Mouse (Mus musculus): ENCODE measurements around the gene Sh2b2. TPM values are rescaled to one million over a fixed set of nuclear protein-coding genes. Genes with fewer than 3 reads are reported as not detected.
A peak's percentile ranks its signal among the peaks of the same experiment; 100 is the strongest.

Gene Sh2b2
- polyA plus RNA-seq, 1 experiment = 1.3 TPM

DNA sequence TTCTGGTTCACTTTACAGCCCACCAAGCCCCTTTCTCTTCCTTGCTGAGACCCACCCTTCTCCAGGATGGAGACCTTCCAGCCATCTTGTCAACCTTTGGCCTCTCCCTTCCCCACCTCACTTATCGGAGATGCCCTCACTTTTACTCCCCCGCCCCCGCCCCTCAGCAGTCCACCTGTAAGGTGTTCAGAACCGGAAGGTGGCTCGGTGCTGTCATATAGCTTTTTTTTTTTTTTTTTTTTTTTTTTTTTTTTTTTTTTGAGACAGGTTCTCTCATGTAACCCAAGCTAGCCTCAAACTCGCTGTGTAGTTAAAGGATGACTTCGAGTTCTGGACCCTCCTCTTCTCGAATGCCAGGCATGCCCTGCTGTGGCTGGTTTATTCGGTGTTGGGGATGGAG lies 73.4 kb downstream of the Sh2b2 start:
- H3K4me1 ChIP-seq (ENCODE audit: control insufficient read depth, insufficient read depth, low read length) = peaks cover 6% of the 10 kb centered on the region
- no peak overlapping the region for H3K27ac ChIP-seq (ENCODE audit: insufficient read depth, low read length)
- no peak for TF ChIP-seq CTCF (IDR thresholded peaks at IDR 0.05; ENCODE audit: borderline replicate concordance, insufficient read depth, low read length)
- TF ChIP-seq POLR2A (IDR thresholded peaks at IDR 0.05; ENCODE audit: low read depth, low read length) = no peak

DNA sequence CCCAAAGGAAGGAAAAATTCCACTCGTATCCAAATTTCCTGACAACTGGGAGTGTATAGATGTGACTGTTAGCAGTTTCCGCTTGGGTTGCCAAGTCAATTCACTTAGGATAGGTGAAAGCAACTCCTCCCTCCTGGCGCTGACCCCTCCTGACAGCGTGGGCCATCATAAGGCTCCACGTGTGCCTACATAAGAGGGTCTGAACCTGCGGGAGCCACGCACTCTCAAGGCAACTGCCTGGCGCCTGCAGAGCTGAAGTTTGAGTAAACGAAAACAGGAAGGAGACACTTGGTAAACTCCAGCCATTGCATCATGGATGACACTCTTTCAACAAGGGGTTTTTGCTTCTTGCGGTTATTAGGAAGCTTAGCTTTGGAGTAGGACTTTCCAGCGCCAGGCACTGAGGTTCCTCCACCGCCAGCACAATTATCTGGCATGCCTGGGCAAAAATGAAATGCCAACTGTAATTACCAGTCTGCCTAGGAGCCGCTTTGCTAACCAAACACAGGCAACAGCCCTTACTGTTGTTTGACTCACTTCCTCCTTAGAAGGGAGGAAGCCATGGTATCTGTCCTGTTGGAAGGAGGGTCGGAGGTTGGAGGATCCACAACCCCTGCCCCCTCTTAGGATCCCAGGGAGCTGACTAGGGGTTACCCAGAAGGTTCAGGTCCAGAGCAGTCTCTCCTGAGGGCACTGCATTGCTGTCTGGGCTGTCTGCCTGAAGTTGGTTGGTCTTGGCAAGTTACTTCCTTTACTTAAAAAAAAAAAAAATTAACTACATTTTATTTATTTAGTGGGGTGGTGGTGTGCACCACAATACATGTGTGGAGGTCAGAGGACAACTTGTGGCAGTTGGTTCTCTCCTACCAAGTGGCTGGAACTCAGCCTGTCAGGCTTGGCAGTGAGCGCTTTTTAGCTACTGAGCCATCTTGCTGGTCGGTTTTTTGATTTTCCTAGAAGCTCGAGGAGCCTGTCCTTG lies 74.7 kb downstream of the Sh2b2 start:
- H3K4me1 ChIP-seq (ENCODE audit: control insufficient read depth, insufficient read depth, low read length) = peaks cover 6% of the 10 kb centered on the region
- no peak for TF ChIP-seq CTCF (IDR thresholded peaks at IDR 0.05; ENCODE audit: borderline replicate concordance, insufficient read depth, low read length)
- peak; percentile 43; the same call in 1 of the 2 replicates for TF ChIP-seq POLR2A (IDR thresholded peaks at IDR 0.05; ENCODE audit: low read depth, low read length)
- H3K27ac ChIP-seq (ENCODE audit: insufficient read depth, low read length) = peak overlapping the region; percentile 84
- H3K4me3 ChIP-seq (ENCODE audit: insufficient read depth, low read length) = peak overlapping the region; percentile 70

More for the DNA sequence above, 73.4 kb downstream of the Sh2b2 start:
- H3K4me3 ChIP-seq (ENCODE audit: insufficient read depth, low read length) = no peak overlapping the region

DNA sequence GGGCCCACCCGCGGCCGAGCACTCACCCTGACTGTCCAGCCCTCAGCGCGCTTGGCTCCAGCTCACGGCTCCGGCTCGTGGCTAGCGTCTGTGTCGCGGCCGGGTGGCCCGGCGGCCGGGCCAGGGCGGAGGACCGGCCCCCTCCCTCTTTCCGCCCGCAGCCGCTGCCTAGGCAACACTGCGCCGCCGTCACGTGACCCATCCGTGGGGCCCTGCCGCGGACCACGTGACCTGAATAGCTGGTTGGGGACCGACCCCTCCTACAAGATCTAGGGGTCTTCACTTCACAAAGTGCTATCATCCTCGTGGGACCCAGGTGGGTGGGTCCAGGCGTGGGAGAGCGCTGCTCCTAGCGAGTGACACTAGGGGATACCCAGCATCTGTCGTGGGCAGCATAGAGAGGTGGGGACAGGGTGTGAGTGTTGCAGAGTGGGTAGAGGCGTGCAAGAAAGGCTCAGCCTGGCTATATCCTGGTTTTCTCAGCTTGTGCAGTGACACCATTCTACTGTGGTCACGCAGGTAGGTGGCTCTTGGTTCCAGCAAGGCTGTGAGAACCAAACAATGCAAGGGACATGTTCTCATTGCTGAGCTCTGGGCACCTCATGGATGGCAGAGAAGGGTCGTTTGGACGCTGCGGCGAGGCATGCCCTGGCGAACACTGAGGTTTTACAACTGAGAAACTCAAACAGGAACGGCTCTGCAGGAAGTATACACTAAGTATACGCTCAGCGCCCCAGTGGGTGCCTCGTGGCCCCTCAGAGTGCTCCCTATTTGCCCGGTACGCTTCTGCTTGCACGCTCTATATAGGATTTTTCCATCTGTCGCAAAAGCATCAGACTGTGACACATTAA lies 75.6 kb downstream of the Sh2b2 start, which contains the start of gene Orai2:
Gene Orai2, minus strand, starts transcription at position 202 of the 851 bp plus-strand sequence.
- Histone ChIP-seq H3K4me1 (ENCODE audit: control insufficient read depth, insufficient read depth, low read length) (peaks cover 6% of the 10 kb centered on the region), H3K27ac (ENCODE audit: insufficient read depth, low read length) (peak within 1 kb of the TSS; percentile 84), H3K4me3 (ENCODE audit: insufficient read depth, low read length) (peak within 1 kb of the TSS; percentile 70)
- TF ChIP-seq POLR2A (IDR thresholded peaks at IDR 0.05; ENCODE audit: low read depth, low read length) (peak; percentile 56), CTCF (IDR thresholded peaks at IDR 0.05; ENCODE audit: borderline replicate concordance, insufficient read depth, low read length) (no peak)

DNA sequence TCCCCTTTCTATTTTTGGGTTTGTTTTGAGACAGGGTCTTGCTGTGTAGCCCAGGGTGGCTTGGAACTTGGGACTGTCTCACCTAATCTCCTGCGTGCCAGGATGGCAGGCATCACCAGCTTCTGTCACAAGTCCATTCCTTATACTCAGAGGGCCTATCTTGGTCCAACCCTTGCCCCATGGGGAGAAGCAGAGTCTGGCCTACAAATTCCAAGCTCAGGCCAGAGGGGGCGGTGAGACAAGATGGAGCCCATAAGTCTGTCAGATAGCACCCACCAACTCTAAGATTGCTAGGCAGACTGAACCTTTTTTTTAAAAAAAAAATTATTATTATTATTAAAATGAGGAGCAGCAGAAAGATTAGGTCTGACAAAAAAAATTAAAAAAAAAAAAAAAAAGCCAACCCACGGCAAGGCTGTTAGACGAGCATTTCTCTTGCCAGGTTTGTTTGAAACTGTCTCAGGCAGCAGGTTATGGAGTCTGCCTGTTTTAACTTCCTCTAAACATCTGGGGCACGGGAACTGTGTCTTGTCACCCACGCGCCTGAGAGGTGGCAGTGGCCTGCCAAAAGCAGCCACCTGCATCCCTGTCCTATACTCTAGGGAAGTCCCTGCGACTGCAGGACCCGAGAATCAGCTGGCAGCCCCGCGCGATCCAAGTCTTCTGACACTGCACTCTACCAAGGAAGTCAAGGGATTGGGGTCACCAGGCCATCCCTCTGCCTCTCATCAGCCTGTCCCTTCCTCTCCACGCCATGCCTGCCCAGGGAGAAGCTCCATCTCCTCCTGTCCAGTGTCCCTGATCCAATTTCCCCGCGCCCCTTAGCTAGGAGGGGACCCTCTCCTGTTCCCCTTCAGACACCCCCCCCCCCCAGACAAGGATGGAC lies 76.5 kb downstream of the Sh2b2 start:
- no peak for TF ChIP-seq CTCF (IDR thresholded peaks at IDR 0.05; ENCODE audit: borderline replicate concordance, insufficient read depth, low read length)
- no peak for TF ChIP-seq POLR2A (IDR thresholded peaks at IDR 0.05; ENCODE audit: low read depth, low read length)
- Histone ChIP-seq H3K4me1 (ENCODE audit: control insufficient read depth, insufficient read depth, low read length) (peaks cover 6% of the 10 kb centered on the region), H3K27ac (ENCODE audit: insufficient read depth, low read length) (no peak overlapping the region)

More for the DNA sequence above, 76.5 kb downstream of the Sh2b2 start:
- peak overlapping the region; percentile 70 for H3K4me3 ChIP-seq (ENCODE audit: insufficient read depth, low read length)

Other genes with a start within 250 kb of the Sh2b2 start
- 0.23 and 1.0 TPM in 2 replicates for gene Upk3b, start 208.1 kb downstream of the Sh2b2 start, polyA plus RNA-seq (2011; ENCODE audit: insufficient read length, low read depth, missing spikeins)
- gene Upk3bl, start 192.1 kb downstream of the Sh2b2 start, polyA plus RNA-seq (2011; ENCODE audit: insufficient read length, low read depth, missing spikeins) = not detected in 2 replicates
- 20.6 and 39.8 TPM in 2 replicates for gene Rasa4, start 162.6 kb downstream of the Sh2b2 start, polyA plus RNA-seq (2011; ENCODE audit: insufficient read length, low read depth, missing spikeins)
- 67.7 TPM in 2 replicates for gene Polr2j, start 129.9 kb downstream of the Sh2b2 start, polyA plus RNA-seq (2011; ENCODE audit: insufficient read length, low read depth, missing spikeins)
- 22.5 and 24.1 TPM in 2 replicates for gene Lrwd1, start 110.5 kb downstream of the Sh2b2 start, polyA plus RNA-seq (2011; ENCODE audit: insufficient read length, low read depth, missing spikeins)
- gene Alkbh4, start 110.4 kb downstream of the Sh2b2 start, polyA plus RNA-seq (2011; ENCODE audit: insufficient read length, low read depth, missing spikeins) = 8.1 and 8.8 TPM in 2 replicates
- gene Orai2, start 75.8 kb downstream of the Sh2b2 start, polyA plus RNA-seq (2011; ENCODE audit: insufficient read length, low read depth, missing spikeins) = 11.3 and 14.6 TPM in 2 replicates
- gene Prkrip1, start 47.6 kb downstream of the Sh2b2 start, polyA plus RNA-seq (2011; ENCODE audit: insufficient read length, low read depth, missing spikeins) = 39.4 TPM in 2 replicates